Mouse (Mus musculus): ENCODE data around the gene Rpgrip1. TPM values are rescaled to one million over a fixed set of nuclear protein-coding genes. Genes with fewer than 3 reads are reported as not detected.

Rpgrip1 gene
- polyA plus RNA-seq (2015; fragmentation: Nextera tagmentation; extraction: Ambion mirVana): 24.1 and 25.7 TPM in 2 replicates

DNA sequence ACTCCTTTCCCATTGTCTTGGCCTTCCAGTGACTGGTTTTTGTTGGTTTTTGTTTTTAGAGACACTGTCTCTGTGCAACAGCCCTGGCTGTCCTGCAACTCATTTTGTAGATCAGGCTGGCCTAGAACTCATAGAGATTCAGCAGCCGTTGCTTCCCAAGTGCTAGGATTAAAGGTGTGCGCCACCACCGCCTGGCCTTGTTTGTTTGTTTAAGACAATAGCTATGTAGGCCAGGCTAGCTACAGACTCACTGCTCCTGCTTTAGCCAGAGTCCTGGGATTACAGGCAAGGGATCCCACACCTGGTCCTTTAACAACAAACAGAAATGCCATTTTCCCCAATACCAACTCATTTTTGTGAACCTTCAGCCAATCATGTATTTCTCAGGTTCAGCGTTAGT is at the start of gene Rpgrip1:
TSS of gene Rpgrip1 (plus strand) at position 359 of the 400 bp plus-strand sequence.

DNA sequence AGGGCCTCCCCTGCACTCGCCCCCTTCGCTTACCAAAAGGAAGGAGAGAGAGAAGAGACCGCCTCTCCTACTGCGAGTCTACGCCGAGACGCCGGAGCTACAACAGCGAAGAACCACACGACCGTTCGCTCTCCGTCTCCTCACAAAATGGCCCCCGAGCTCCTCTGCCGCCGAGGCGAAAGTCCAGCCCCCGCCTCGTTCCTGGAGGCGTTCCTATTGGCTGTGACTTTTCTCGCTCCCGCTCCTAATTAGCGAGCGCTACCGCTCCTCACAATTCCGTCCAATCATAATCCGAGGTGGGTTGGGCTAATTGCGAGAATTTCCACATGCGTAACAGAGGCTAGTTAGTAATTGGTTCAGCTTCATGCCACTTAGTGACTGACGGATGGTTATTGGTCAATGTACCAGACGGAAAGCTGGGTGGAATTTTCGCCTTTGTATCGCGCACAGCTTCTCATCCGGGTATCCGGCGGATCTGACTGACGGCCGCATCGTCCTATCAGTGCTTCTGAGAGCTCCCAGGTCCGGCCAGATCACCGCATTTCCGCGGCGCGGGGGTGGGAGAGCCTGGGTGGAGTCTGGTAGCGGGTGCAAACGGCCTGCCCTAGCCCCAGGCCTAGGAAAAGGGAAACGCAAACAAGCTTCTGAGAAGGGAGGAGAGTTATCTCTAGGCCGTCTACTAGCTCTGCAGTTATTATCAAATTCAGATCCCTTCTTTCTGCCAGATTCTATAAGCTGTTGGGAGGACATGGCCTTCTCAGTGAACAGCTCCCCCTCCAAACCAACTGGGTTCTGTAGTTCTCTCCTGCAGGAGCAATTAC is 6.4 kb upstream of the Rpgrip1 start, which contains the start of gene Hnrnpc:
TSS of gene Hnrnpc (minus strand) at position 173 of the 821 bp plus-strand sequence.

DNA sequence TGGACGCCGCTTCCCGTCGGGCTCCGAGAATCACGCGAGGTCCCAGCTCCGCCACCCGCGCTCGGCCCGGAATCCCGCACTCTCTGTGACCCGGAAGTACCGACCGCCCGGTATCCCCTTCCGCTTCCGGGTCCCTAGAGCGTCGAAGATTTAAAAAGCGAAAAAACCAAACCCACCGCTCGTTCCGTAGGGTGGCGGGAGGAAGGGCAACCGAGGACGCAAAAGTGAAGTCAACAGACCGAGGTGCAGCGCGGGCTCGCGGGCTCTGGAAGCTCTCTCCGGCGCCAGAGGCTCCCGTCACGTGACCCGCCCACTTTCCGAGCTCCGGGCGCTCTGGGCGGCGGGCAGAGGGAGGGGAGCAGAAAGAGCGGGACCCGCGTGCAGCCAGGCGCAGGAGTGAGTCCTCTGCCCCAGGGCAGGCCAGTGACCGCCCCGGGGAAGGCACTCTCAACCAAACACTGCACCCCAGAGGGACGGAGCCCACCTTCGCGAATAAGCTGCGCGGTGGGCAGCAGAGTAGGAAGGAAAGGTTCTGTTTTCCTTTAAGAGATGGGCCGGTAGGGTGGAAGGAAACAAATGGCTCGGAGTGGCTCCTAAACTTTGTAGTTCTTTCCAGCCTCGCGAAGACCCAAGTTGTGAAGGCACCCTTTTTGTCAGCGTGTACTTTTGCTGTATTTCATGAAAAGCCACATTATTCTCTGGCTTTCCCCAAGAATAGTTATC is 86.8 kb downstream of the Rpgrip1 start, which contains the start of gene Supt16:
TSS of gene Supt16 (minus strand) at position 261 of the 723 bp plus-strand sequence.

Other genes with a start within 250 kb of the Rpgrip1 start
- gene Mettl17, start 225.9 kb upstream of the Rpgrip1 start, polyA plus RNA-seq (2015; fragmentation: Nextera tagmentation; extraction: Ambion mirVana): 21.3 and 24.1 TPM in 2 replicates
- 0.15 and 0.16 TPM in 2 replicates for gene Slc39a2, start 217.8 kb upstream of the Rpgrip1 start, polyA plus RNA-seq (2015; fragmentation: Nextera tagmentation; extraction: Ambion mirVana)
- gene Ndrg2, start 196.5 kb upstream of the Rpgrip1 start, polyA plus RNA-seq (2015; fragmentation: Nextera tagmentation; extraction: Ambion mirVana): 402 and 463 TPM in 2 replicates
- gene Tppp2, start 192.3 kb upstream of the Rpgrip1 start, polyA plus RNA-seq (2015; fragmentation: Nextera tagmentation; extraction: Ambion mirVana): not detected in 2 replicates
- gene Rnase13, start 187.9 kb upstream of the Rpgrip1 start, polyA plus RNA-seq (2015; fragmentation: Nextera tagmentation; extraction: Ambion mirVana): 0.36 and 0.43 TPM in 2 replicates
- 39.6 and 42.7 TPM in 2 replicates for gene Arhgef40, start 126.0 kb upstream of the Rpgrip1 start, polyA plus RNA-seq (2015; fragmentation: Nextera tagmentation; extraction: Ambion mirVana)
- gene Tmem253, start 95.0 kb upstream of the Rpgrip1 start, polyA plus RNA-seq (2015; fragmentation: Nextera tagmentation; extraction: Ambion mirVana): 0.26 and 0.52 TPM in 2 replicates
- gene Zfp219, start 90.0 kb upstream of the Rpgrip1 start, polyA plus RNA-seq (2015; fragmentation: Nextera tagmentation; extraction: Ambion mirVana): 17.9 and 18.7 TPM in 2 replicates
- gene Olfr221, start 68.2 kb upstream of the Rpgrip1 start, polyA plus RNA-seq (2015; fragmentation: Nextera tagmentation; extraction: Ambion mirVana): not detected in 2 replicates
- gene Hnrnpc, start 6.7 kb upstream of the Rpgrip1 start, polyA plus RNA-seq (2015; fragmentation: Nextera tagmentation; extraction: Ambion mirVana): 147 and 186 TPM in 2 replicates
- 17.2 and 20.5 TPM in 2 replicates for gene Supt16, start 86.7 kb downstream of the Rpgrip1 start, polyA plus RNA-seq (2015; fragmentation: Nextera tagmentation; extraction: Ambion mirVana)
- gene Chd8, start 147.1 kb downstream of the Rpgrip1 start, polyA plus RNA-seq (2015; fragmentation: Nextera tagmentation; extraction: Ambion mirVana): 13.9 and 17.3 TPM in 2 replicates
- gene Tox4, start 168.4 kb downstream of the Rpgrip1 start, polyA plus RNA-seq (2015; fragmentation: Nextera tagmentation; extraction: Ambion mirVana): 24.7 and 27.3 TPM in 2 replicates
- 14.2 and 16.5 TPM in 2 replicates for gene Rab2b, start 168.8 kb downstream of the Rpgrip1 start, polyA plus RNA-seq (2015; fragmentation: Nextera tagmentation; extraction: Ambion mirVana)
- gene Mettl3, start 194.4 kb downstream of the Rpgrip1 start, polyA plus RNA-seq (2015; fragmentation: Nextera tagmentation; extraction: Ambion mirVana): 17.1 and 17.3 TPM in 2 replicates
- 2.2 and 2.7 TPM in 2 replicates for gene Sall2, start 218.1 kb downstream of the Rpgrip1 start, polyA plus RNA-seq (2015; fragmentation: Nextera tagmentation; extraction: Ambion mirVana)
- not detected in 2 replicates for gene Olfr1513, start 245.7 kb downstream of the Rpgrip1 start, polyA plus RNA-seq (2015; fragmentation: Nextera tagmentation; extraction: Ambion mirVana)

Measured in urinary bladder, postnatal 0 days (tissue).